Mouse (Mus musculus) lung, postnatal 0 days (tissue): ENCODE measurements around the gene Gstt2.

Experiments used
- CTCF ChIP-seq: IDR thresholded peaks from 2 replicates; pipeline ENCODE4 v1.5.1; 2016; ENCODE audit warnings: antibody characterized with exemption, mild to moderate bottlenecking
- EP300 ChIP-seq: IDR thresholded peaks from 2 replicates; pipeline ENCODE4 v1.6.1; 2016; ENCODE audit warnings: antibody characterized with exemption, mild to moderate bottlenecking, control low read depth

GRCm38 (mm10) chr10:75854096-75854495 lies 16.9 kb upstream of the Gstt2 start:
- TF ChIP-seq CTCF = no peak
- TF ChIP-seq EP300 = no peak
